Mouse (Mus musculus): ENCODE measurements at regions not wholly inside any gene's neighbourhood (a gene's known extent, or its start where the extent isn't known, plus 50 kb on each side); places are given as distances from the start of the nearest gene placed in this dataset.

DNA sequence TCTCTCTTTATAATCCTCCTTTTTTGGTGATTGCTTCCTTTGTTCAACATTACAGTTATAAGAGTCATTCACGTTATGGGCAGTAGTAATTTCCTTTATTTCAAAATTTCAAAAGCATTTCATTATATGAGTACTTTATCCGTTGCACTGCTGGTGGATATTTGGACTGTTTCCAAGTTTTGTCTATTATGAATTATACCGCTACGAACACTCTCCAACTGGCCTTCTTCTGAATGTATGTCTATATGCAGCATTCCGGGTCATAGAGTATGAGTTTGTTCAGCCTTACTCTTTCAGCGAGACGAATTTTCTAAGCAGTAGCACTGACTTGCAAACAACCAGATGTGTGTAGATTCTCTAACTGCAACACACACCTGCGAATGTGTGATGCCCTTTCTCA is 57.8 kb downstream of the Dusp6 start:
- DNase-seq (ENCODE audit: low spot score) (no peak), ATAC-seq (ENCODE audit: extremely low read depth, insufficient number of reproducible peaks, low FRiP score, poor library complexity, severe bottlenecking) (no peak)
- TF ChIP-seq POLR2AphosphoS5 (IDR thresholded peaks at IDR 0.05; ENCODE audit: insufficient replicate concordance, low read depth, low read length) (no peak), TAL1 (conservative IDR thresholded peaks at IDR 0.05; ENCODE audit: low read depth, low read length) (no peak), CTCF (IDR thresholded peaks at IDR 0.05; ENCODE audit: low read depth, low read length) (no peak), GATA1 (IDR thresholded peaks at IDR 0.05; ENCODE audit: borderline replicate concordance, low read length) (no peak), GATA2 (IDR thresholded peaks at IDR 0.05; ENCODE audit: borderline replicate concordance, low read depth, low read length) (no peak)

DNA sequence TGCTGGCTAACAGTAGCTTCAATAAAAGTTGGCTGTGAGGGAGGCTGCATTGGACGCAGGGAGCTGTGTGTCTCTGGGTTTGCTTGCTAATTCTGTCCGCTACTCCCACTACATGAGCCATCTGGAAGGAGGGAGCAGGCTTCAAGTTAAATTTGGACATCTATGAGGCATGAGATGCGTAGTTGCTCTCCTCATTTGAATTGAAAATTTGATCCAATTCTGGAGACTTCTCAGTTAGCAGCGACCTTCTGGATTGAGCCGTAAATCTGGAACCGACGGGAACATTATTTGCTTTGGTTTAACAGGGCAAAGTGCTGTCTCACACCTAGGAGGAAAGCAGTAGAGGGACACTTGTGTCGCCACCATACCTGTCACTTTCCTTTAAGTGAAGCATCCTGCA is 60.3 kb downstream of the Dusp6 start:
- Histone ChIP-seq H3K36me3 (replicated peaks) (no peaks in the 10 kb centered on the region), H3K4me1 (ENCODE audit: insufficient read depth, low read depth, low read length) (no peaks in the 10 kb centered on the region), H3K9me3 (replicated peaks) (peaks cover 15% of the 10 kb centered on the region), H3K27me3 (ENCODE audit: insufficient read depth, low read length) (no peaks in the 10 kb centered on the region), H3K4me3 (ENCODE audit: low read depth, low read length) (no peak overlapping the region)
- TF ChIP-seq GATA1 (IDR thresholded peaks at IDR 0.05; ENCODE audit: borderline replicate concordance, low read length) (no peak), POLR2AphosphoS5 (IDR thresholded peaks at IDR 0.05; ENCODE audit: insufficient replicate concordance, low read depth, low read length) (no peak), GATA2 (IDR thresholded peaks at IDR 0.05; ENCODE audit: borderline replicate concordance, low read depth, low read length) (no peak), CTCF (IDR thresholded peaks at IDR 0.05; ENCODE audit: low read depth, low read length) (no peak), TAL1 (conservative IDR thresholded peaks at IDR 0.05; ENCODE audit: low read depth, low read length) (no peak)
- ATAC-seq (ENCODE audit: extremely low read depth, insufficient number of reproducible peaks, low FRiP score, poor library complexity, severe bottlenecking) (no peak), DNase-seq (ENCODE audit: low spot score) (no peak)

More for the DNA sequence above, 57.8 kb downstream of the Dusp6 start:
- Histone ChIP-seq H3K4me3 (ENCODE audit: low read depth, low read length) (no peak overlapping the region), H3K9me3 (replicated peaks) (peaks cover 11% of the 10 kb centered on the region), H3K27me3 (ENCODE audit: insufficient read depth, low read length) (no peaks in the 10 kb centered on the region), H3K4me1 (ENCODE audit: insufficient read depth, low read depth, low read length) (no peaks in the 10 kb centered on the region), H3K36me3 (replicated peaks) (no peaks in the 10 kb centered on the region)

DNA sequence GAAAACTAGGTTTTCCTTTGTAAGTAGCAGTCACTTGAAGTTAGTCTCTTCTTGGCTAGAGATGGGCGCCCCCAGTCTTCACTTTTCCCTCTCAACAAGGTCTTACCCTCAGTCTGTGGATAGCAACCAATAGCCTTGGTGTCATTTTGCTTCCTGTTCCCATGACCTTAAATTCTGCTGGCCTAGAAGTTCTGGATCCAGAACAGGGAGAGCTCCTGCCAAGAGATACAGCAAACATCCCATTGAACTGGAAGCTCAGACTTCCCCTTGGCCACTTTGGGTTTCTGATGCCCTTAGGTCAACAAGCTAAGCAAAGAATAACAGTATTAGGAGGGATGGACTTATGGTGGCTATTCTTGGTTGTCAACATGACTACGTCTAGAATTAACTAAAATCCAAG is 64.5 kb downstream of the Dusp6 start:
- Histone ChIP-seq H3K27me3 (ENCODE audit: insufficient read depth, low read length) (no peaks in the 10 kb centered on the region), H3K4me1 (ENCODE audit: insufficient read depth, low read depth, low read length) (no peaks in the 10 kb centered on the region), H3K9me3 (replicated peaks) (peaks cover 17% of the 10 kb centered on the region), H3K36me3 (replicated peaks) (no peaks in the 10 kb centered on the region), H3K4me3 (ENCODE audit: low read depth, low read length) (no peak overlapping the region)
- DNase-seq (ENCODE audit: low spot score), result no peak
- no peak for ATAC-seq (ENCODE audit: extremely low read depth, insufficient number of reproducible peaks, low FRiP score, poor library complexity, severe bottlenecking)
- no peak for TF ChIP-seq TAL1 (conservative IDR thresholded peaks at IDR 0.05; ENCODE audit: low read depth, low read length)
- TF ChIP-seq GATA2 (IDR thresholded peaks at IDR 0.05; ENCODE audit: borderline replicate concordance, low read depth, low read length), result no peak
- no peak for TF ChIP-seq CTCF (IDR thresholded peaks at IDR 0.05; ENCODE audit: low read depth, low read length)
- no peak for TF ChIP-seq POLR2AphosphoS5 (IDR thresholded peaks at IDR 0.05; ENCODE audit: insufficient replicate concordance, low read depth, low read length)
- TF ChIP-seq GATA1 (IDR thresholded peaks at IDR 0.05; ENCODE audit: borderline replicate concordance, low read length), result no peak

DNA sequence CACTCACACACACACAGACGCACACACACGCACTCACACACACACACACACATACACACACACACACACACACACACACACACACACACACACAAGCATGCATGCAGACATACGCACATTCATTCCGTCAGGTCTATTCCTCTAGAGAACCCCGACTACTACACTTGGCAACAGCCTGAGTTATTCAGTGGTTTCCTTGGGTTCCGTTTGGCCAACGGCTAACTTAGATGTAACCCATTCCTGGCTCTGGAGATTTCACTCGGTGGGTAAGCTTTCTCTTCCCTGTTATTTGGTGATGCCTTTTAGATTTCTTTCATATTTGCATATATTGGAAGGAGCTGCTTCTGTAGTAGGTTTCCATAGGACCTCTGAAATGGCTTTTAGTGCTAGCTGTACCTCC is 65.5 kb downstream of the Dusp6 start:
- DNase-seq (ENCODE audit: low spot score), result no peak
- no peak for TF ChIP-seq CTCF (IDR thresholded peaks at IDR 0.05; ENCODE audit: low read depth, low read length)
- no peak for TF ChIP-seq TAL1 (conservative IDR thresholded peaks at IDR 0.05; ENCODE audit: low read depth, low read length)
- TF ChIP-seq GATA1 (IDR thresholded peaks at IDR 0.05; ENCODE audit: borderline replicate concordance, low read length), result no peak
- TF ChIP-seq GATA2 (IDR thresholded peaks at IDR 0.05; ENCODE audit: borderline replicate concordance, low read depth, low read length), result no peak
- no peak for TF ChIP-seq POLR2AphosphoS5 (IDR thresholded peaks at IDR 0.05; ENCODE audit: insufficient replicate concordance, low read depth, low read length)
- H3K4me3 ChIP-seq (ENCODE audit: low read depth, low read length), result no peak overlapping the region
- H3K27me3 ChIP-seq (ENCODE audit: insufficient read depth, low read length), result no peaks in the 10 kb centered on the region
- ATAC-seq (ENCODE audit: extremely low read depth, insufficient number of reproducible peaks, low FRiP score, poor library complexity, severe bottlenecking), result no peak
- no peaks in the 10 kb centered on the region for H3K36me3 ChIP-seq (replicated peaks)
- H3K4me1 ChIP-seq (ENCODE audit: insufficient read depth, low read depth, low read length), result no peaks in the 10 kb centered on the region
- peaks cover 17% of the 10 kb centered on the region for H3K9me3 ChIP-seq (replicated peaks)

DNA sequence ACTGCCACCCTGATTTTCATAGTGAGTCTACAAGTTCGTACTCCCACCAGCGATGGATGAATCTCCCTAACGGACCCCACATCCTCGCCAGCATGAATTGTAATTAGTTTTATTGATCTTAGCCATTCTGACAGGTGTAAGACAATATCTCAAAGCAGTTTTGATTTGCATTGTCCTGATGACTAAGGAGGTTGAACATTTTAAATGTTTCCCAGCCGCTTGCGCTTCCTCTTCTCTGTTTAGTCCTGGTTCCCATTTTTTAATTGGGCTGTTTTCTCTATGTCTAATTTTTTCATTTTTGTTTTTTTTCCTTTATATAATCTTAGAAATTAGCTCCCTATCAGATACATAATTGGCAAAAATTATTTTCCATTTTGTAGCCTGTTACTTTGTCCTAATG is 66.4 kb downstream of the Dusp6 start:
- TF ChIP-seq GATA1 (IDR thresholded peaks at IDR 0.05; ENCODE audit: borderline replicate concordance, low read length), result no peak
- no peak for TF ChIP-seq CTCF (IDR thresholded peaks at IDR 0.05; ENCODE audit: low read depth, low read length)
- no peak for TF ChIP-seq TAL1 (conservative IDR thresholded peaks at IDR 0.05; ENCODE audit: low read depth, low read length)
- no peak for TF ChIP-seq POLR2AphosphoS5 (IDR thresholded peaks at IDR 0.05; ENCODE audit: insufficient replicate concordance, low read depth, low read length)
- peaks cover 17% of the 10 kb centered on the region for H3K9me3 ChIP-seq (replicated peaks)
- ATAC-seq (ENCODE audit: extremely low read depth, insufficient number of reproducible peaks, low FRiP score, poor library complexity, severe bottlenecking) (no peak), DNase-seq (ENCODE audit: low spot score) (no peak)
- no peaks in the 10 kb centered on the region for H3K4me1 ChIP-seq (ENCODE audit: insufficient read depth, low read depth, low read length)
- no peaks in the 10 kb centered on the region for H3K27me3 ChIP-seq (ENCODE audit: insufficient read depth, low read length)
- H3K36me3 ChIP-seq (replicated peaks), result no peaks in the 10 kb centered on the region
- H3K4me3 ChIP-seq (ENCODE audit: low read depth, low read length), result no peak overlapping the region

DNA sequence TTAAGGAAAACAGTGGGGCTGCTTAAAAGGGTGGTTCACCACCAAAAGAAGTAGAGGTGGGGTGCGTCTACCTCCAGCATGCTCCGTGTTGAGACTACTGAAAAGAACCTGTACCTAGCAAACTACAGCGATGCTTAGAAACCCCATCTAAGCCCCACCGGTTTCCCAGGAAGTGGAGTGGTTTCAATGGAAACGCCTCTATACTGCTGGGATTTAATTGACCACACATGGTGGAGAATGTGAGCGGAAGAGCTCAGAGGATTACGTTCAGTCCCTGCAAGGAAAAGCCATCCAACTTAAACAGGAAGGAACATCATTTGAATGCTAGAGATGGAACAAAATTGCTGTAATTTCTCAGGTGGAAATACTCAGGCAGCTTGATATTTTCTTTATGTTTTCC is 67.5 kb downstream of the Dusp6 start:
- ATAC-seq (ENCODE audit: extremely low read depth, insufficient number of reproducible peaks, low FRiP score, poor library complexity, severe bottlenecking) (no peak), DNase-seq (ENCODE audit: low spot score) (no peak)
- no peaks in the 10 kb centered on the region for H3K27me3 ChIP-seq (ENCODE audit: insufficient read depth, low read length)
- H3K9me3 ChIP-seq (replicated peaks), result peaks cover 14% of the 10 kb centered on the region
- no peak overlapping the region for H3K4me3 ChIP-seq (ENCODE audit: low read depth, low read length)
- TF ChIP-seq GATA2 (IDR thresholded peaks at IDR 0.05; ENCODE audit: borderline replicate concordance, low read depth, low read length), result no peak
- no peak for TF ChIP-seq POLR2AphosphoS5 (IDR thresholded peaks at IDR 0.05; ENCODE audit: insufficient replicate concordance, low read depth, low read length)
- no peak for TF ChIP-seq TAL1 (conservative IDR thresholded peaks at IDR 0.05; ENCODE audit: low read depth, low read length)
- no peak for TF ChIP-seq GATA1 (IDR thresholded peaks at IDR 0.05; ENCODE audit: borderline replicate concordance, low read length)
- no peak for TF ChIP-seq CTCF (IDR thresholded peaks at IDR 0.05; ENCODE audit: low read depth, low read length)
- no peaks in the 10 kb centered on the region for H3K36me3 ChIP-seq (replicated peaks)
- H3K4me1 ChIP-seq (ENCODE audit: insufficient read depth, low read depth, low read length), result no peaks in the 10 kb centered on the region
